Mouse (Mus musculus): ENCODE results near the gene Trmt10a. TPM values are rescaled to one million over a fixed set of nuclear protein-coding genes. Genes with fewer than 3 reads are reported as not detected.

Trmt10a gene
- polyA plus RNA-seq, 1 experiment = 9.0 TPM

- no peak for DNase-seq (ENCODE audit: extremely low spot score in 1 of 2, low spot score in 1 of 2)
Measured at GRCm38 (mm10) chr3:138193683-138194302, 50.5 kb downstream of the Trmt10a start, which contains the start of gene 4930579F01Rik. Gene 4930579F01Rik (minus strand): TSS chr3:138193825.

- DNase-seq (ENCODE audit: extremely low spot score in 1 of 2, low spot score in 1 of 2) = no peak
Measured at GRCm38 (mm10) chr3:138197093-138197492, 53.8 kb downstream of the Trmt10a start.

GRCm38 (mm10) chr3:138197556-138197955, 54.3 kb downstream of the Trmt10a start:
- DNase-seq (ENCODE audit: extremely low spot score in 1 of 2, low spot score in 1 of 2) = no peak

GRCm38 (mm10) chr3:138197973-138198721, 54.9 kb downstream of the Trmt10a start:
- peak; percentile 82 to 97 for DNase-seq (ENCODE audit: extremely low spot score in 1 of 2, low spot score in 1 of 2)

GRCm38 (mm10) chr3:138198722-138199068, 55.4 kb downstream of the Trmt10a start:
- no peak for DNase-seq (ENCODE audit: extremely low spot score in 1 of 2, low spot score in 1 of 2)

- no peak for DNase-seq (ENCODE audit: extremely low spot score in 1 of 2, low spot score in 1 of 2)
Measured at GRCm38 (mm10) chr3:138208821-138209220, 65.6 kb downstream of the Trmt10a start.

Other genes with a start within 250 kb of the Trmt10a start
- 95.0 and 98.0 TPM in 2 replicates for gene Lamtor3, start 224.9 kb upstream of the Trmt10a start, polyA plus RNA-seq (2012; rRNA removed)
- gene Dapp1, start 161.9 kb upstream of the Trmt10a start, polyA plus RNA-seq (2012; rRNA removed) = 5.4 and 6.4 TPM in 2 replicates
- gene 1110002E22Rik, start 78.4 kb upstream of the Trmt10a start, polyA plus RNA-seq (2012; rRNA removed) = 1.3 and 1.6 TPM in 2 replicates
- 0.25 and 0.66 TPM in 2 replicates for gene Gm5105, start 76.1 kb upstream of the Trmt10a start, polyA plus RNA-seq (2012; rRNA removed)
- gene Mttp, start 1.5 kb downstream of the Trmt10a start, polyA plus RNA-seq (2012; rRNA removed) = 8.0 and 9.1 TPM in 2 replicates
- not detected in 2 replicates for gene 4930579F01Rik, start 50.4 kb downstream of the Trmt10a start, polyA plus RNA-seq (2012; rRNA removed)
- 0.02 TPM in 1 of 2 replicates, not detected in the other for gene Adh7, start 74.3 kb downstream of the Trmt10a start, polyA plus RNA-seq (2012; rRNA removed)
- gene Adh1, start 117.5 kb downstream of the Trmt10a start, polyA plus RNA-seq (2012; rRNA removed) = 1.6 and 1.8 TPM in 2 replicates
- not detected in 2 replicates for gene Adh6a, start 169.8 kb downstream of the Trmt10a start, polyA plus RNA-seq (2012; rRNA removed)
- gene Adh6b, start 198.3 kb downstream of the Trmt10a start, polyA plus RNA-seq (2012; rRNA removed) = not detected in 2 replicates

Measured in frontal cortex, adult 2 months (tissue).